Mouse (Mus musculus): Measurements from ENCODE around the gene Bphl. TPM values are rescaled to one million over a fixed set of nuclear protein-coding genes. Genes with fewer than 3 reads are reported as not detected.

Gene Bphl
- polyA plus RNA-seq, 3 experiments from 2014 or later = 11.8 to 33.6 (median 31.4) TPM

DNA sequence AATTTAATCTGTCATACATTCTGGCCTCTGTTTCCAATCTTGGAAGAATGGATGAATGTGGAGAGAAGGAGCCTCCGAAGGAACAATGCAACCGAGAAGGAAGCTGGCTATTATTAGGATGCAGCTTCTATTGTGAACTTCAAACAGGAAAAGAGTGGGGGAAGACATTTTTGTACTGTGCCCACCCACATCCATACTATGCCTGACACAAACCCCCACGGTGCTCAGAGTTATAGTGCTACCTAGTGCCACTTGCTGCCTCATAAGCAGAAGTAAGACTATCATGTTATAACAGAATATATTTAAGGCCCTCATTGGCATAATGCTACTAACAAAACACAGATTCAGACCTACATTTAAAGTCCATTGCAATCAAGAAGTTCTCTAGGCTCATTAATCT lies 52.0 kb downstream of the Bphl start:
- ATAC-seq = peak; percentile 34

GRCm38 (mm10) chr13:34095542-34096435 lies 58.4 kb downstream of the Bphl start:
- ATAC-seq = peak; percentile 87

- peak; percentile 36 for ATAC-seq
Observed at GRCm38 (mm10) chr13:34096455-34096854, 59.1 kb downstream of the Bphl start.

DNA sequence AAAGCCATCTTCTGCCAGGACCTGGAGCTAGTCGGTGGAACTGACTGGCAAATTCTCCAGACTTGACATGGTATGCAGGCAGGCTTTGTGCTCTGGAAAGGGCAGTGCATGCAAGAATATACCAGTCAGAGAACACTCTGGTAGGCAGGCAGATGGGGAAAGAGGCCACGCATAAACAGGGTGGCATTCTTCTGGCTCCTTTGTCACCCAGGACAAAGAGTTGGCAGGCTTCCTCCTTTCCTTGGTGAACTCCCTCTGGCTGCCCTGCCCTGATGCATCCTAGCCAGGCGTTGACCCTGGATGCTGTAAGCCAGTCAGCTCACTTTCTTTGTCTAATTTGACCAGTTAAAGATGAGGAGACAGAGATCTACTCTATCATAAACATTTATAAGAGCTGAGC lies 59.7 kb downstream of the Bphl start:
- ATAC-seq = no peak

GRCm38 (mm10) chr13:34100733-34101132 lies 63.3 kb downstream of the Bphl start:
- ATAC-seq = no peak

DNA sequence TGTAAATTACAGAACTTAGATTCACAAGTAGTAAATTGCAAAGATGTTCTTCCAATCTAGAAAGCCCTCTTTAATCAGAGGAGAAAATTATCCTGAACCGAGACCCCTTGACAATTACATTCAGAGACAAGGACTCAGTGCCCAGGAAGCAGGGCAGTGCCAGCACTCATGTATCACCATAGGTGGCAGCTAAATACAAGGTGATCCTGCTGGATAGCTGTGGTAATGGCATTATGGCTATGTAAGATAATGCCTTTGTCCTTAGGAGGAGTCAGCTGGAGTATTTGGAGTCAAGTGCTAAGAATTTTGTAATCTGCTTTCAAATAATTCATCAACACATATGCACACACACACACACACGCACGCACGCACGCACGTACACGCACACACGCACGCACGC lies 63.9 kb downstream of the Bphl start:
- ATAC-seq = no peak

- no peak for ATAC-seq
Observed at GRCm38 (mm10) chr13:34101908-34102307, 64.5 kb downstream of the Bphl start.

GRCm38 (mm10) chr13:34105364-34105763 lies 68.0 kb downstream of the Bphl start:
- ATAC-seq = no peak

DNA sequence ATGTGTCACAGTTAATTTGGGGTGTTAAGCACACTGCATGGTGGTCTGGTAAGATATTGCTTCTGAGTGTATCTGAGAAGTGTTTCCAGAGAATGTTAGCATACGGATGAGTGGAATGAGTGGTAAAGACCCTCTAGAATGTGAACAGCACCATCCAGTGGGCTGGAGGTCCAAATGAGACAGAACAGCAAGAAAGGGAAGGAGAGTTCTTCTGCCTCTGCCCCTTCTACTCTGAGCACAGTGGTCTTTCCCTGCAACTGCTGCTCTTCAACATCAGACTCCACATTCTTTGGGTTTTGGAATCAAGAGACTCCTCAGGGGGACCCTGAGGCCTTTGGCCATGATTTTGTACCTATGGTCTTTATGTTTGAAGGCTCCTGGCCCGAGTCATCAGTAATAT lies 68.9 kb downstream of the Bphl start:
- no peak for ATAC-seq

- no peak for ATAC-seq
Observed at GRCm38 (mm10) chr13:34106999-34107398, 69.6 kb downstream of the Bphl start.

GRCm38 (mm10) chr13:34109035-34109676 lies 71.8 kb downstream of the Bphl start:
- ATAC-seq = no peak

GRCm38 (mm10) chr13:34109677-34110058 lies 72.3 kb downstream of the Bphl start:
- no peak for ATAC-seq

DNA sequence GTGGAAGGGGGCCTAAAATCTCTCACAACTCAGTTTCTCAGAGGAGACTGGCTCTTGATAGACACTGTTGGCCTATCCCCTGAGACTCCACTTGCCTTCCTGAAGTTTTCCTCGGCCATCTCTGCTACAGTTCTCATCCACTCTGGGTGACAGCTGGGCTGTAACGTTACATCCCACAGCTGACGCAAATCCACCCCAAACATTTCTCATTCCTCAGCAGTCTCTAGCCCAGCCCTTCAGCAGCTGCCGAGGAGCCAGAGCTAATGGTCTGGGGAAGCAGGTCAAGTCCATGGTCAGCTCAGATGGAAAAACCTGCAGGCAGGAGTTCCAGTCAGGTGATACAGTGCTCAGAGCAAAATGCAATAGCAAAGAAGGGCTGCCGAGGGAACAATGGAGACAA lies 73.6 kb downstream of the Bphl start:
- no peak for ATAC-seq

DNA sequence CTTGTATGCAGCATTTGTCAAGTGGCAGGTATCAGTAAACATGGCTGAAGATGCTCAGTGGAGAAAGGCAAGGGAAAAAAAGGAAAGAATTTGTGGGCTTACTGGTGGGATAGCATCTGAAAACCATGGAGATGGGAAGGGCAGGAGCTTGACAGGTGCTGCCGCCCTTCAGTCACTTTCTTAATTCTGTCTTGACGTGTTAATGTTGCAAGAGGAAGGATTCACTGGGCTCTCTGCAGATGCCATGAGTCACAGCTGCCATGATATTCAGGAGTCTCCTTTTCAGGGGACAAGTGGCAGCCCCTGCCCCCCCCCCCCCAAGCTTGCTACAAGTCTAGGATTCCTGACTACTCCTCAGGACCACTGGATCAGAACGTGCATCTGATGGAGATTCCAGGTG lies 74.5 kb downstream of the Bphl start:
- no peak for ATAC-seq

DNA sequence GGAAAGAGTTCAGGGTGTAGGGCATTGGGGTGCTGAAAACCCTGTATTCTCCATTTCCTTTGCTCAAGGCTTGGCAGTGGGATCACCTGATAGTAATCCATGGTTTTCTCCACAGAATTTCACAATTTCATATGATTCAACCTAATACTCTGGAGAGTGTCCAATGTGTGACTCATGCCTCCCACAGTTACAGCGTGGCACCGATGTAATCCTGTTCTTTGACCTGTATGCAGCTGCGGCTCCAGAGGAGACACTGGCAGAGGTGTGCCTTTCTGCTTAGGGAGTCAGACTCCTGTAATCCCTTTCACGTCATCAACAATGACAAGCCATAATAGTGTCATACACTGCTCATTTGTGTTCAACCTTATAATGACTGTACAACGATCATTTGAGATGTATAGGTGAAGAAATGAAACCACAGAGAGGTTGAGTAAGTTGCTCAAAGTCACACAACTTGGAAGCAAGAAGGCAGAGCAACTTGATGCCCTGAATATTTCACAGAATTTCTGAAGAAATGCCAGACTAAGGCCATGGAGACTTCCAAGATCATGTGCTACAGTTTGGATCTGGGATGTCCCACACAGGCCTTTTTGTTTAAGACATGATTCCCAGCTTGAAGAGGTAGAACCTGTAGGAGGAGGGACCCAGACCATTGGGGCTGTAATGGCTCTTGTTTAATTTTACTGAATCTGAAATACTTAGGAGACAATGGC lies 75.1 kb downstream of the Bphl start:
- no peak for ATAC-seq

- ATAC-seq = no peak
Observed at GRCm38 (mm10) chr13:34113086-34113485, 75.7 kb downstream of the Bphl start.

DNA sequence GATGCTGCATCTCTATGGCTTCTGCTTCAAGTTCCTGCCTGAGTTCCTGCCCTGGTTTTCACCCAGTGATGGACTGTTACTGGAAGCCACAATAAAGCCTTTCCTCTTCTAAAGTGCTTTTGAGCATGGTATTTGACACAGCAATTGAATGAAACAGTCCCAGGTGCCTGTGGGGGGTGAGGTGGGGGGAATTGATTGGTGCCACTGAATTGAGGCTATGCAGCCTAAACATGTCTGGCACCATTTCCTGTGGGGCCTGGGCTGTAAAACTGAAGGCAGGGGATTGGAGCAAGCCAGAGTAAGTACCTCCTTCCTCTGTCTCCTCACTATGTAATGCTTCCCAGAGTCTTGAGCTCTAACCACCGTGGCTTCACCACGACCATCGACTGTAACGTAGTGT lies 77.3 kb downstream of the Bphl start:
- no peak for ATAC-seq

DNA sequence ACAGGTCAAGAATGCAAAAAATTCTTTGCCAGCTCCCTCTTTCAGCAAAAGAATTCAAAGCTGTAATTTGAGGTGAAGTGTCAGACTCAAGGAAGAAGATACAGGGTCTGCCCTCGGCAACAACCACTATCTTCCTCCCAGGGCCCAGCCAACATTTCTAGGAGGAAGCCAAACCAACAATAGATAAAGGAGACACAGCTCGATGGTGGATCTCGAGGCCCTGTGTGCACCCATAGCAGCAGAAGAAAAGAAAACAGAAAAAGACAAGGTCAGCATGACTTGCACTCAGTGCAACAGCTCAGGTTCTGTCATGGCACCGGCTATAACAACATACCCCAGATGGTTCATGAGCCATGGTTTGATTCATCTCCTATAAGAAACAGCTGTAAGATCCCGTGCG lies 79.1 kb downstream of the Bphl start:
- no peak for ATAC-seq

GRCm38 (mm10) chr13:34118816-34119215 lies 81.4 kb downstream of the Bphl start:
- no peak for ATAC-seq

DNA sequence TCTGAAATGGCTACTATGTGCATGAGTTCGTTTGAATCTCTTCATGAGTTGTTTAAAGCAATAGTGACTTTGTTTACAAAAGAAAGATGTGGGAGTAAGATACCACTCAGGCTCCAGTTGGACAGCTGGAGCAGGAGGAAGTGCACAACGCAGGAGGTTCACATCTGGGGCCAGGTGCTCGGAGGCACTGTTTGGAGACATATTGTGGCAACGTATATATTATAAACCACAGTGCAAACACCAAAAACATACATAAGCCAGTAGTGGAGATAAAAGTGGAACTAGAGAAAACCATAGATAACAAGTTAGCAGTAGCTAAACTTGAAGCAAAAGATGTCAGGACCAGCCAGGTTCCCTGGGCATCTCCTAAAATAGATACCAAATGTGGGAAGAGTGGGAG lies 82.0 kb downstream of the Bphl start:
- no peak for ATAC-seq

DNA sequence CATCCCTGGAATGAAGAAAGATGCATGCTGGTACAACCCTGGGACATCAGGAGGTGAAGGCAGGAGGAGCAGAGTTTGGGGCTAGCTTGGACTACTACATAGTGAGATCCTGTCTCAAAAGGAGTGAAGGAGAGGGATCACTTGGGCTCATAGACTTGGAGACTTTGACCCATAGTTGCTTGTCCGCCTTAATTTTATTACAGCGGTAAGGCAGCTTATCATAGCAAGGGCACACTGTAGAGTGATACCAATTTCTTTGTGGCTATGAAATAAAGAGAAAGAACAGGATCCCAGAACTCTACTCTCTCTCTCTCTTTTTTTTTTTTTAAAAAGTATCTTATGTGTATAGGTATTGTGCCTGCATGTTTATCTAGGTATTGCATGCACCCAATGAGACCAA lies 83.1 kb downstream of the Bphl start:
- ATAC-seq = no peak
